ENCODE assay signal across 8 mouse cellular contexts in the genomic region with DNA sequence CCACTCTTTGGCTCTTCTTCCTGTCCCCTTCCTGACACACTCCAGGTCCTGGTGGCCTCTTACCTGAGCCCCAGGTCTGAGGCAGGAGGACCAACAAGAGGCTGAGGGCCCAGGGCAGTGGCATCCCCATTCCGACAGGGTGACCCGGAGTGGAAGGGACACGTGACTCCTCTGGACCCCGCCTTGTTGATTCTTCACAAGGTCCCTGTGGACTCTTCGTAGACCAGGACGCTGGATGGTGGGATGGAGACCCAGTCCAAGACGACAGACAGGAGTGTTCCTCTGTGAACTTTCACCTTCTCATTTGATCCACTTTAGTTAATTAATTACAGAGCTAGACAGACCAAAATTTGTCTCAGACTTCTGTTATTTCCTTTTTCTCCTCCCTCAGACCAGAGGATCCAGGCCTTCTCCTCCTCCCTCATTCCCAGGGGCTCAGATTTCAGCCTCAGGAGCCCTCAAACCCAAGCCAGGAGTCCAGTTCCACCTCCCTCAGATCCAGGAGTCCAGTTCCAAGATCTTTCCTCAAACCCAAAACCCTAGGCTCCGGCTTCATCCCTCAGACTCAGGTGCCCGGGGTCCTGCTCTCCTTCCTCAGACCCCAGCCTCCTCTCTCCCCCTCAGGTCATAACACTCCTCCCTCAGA. TPM values are rescaled to one million over a fixed set of nuclear protein-coding genes. Genes with fewer than 3 reads are reported as not detected.
DNase-seq lines count a peak whose midpoint lies in the region; ATAC-seq and TF ChIP-seq lines count a peak whose summit lies in the region.

No protein-coding gene starts in this region.

- peaks cover 14% of the 10 kb centered on the region for H3K4me1 ChIP-seq in liver, adult 2 months (ENCODE audit: control insufficient read depth, insufficient read depth, low read length)
- peaks cover 10% of the 10 kb centered on the region for H3K4me1 ChIP-seq in heart, embryonic 11.5 days (ENCODE audit: control insufficient read depth, insufficient read depth, low read length)
- peaks cover 23% of the 10 kb centered on the region for H3K4me1 ChIP-seq in kidney, postnatal 0 days (replicated peaks; ENCODE audit: insufficient read depth, low read length)
- no peaks in the 10 kb centered on the region for H3K4me1 ChIP-seq in neural tube, embryonic 14.5 days (ENCODE audit: control insufficient read depth, insufficient read depth, low read length)

- H3K79me2 ChIP-seq in liver, adult 2 months (ENCODE audit: control insufficient read depth, insufficient read depth, low read length): no peaks in the 10 kb centered on the region

- no peaks in the 10 kb centered on the region for H3K27me3 ChIP-seq in liver, adult 2 months (ENCODE audit: control insufficient read depth, insufficient read depth, low read length)
- H3K27me3 ChIP-seq in heart, embryonic 11.5 days (ENCODE audit: control insufficient read depth, insufficient read depth, low read length): no peaks in the 10 kb centered on the region
- no peaks in the 10 kb centered on the region for H3K27me3 ChIP-seq in kidney, postnatal 0 days (ENCODE audit: insufficient read depth, low read length)
- H3K27me3 ChIP-seq in neural tube, embryonic 14.5 days (ENCODE audit: control insufficient read depth, insufficient read depth, low read length): no peaks in the 10 kb centered on the region

- peak overlapping the region; percentile 95 for H3K27ac ChIP-seq in liver, adult 2 months (replicated peaks; ENCODE audit: insufficient read depth, low read depth, low read length)
- H3K27ac ChIP-seq in heart, embryonic 11.5 days (ENCODE audit: low read depth, low read length): peak overlapping the region; percentile 73
- peak overlapping the region; percentile 93 for H3K27ac ChIP-seq in kidney, postnatal 0 days
- no peak overlapping the region for H3K27ac ChIP-seq in neural tube, embryonic 14.5 days (ENCODE audit: low read depth, low read length)

- TF ChIP-seq CTCF in liver, adult 2 months (IDR thresholded peaks at IDR 0.05; ENCODE audit: low read depth, low read length): peak; percentile 22; the same call in 1 of the 2 replicates
- TF ChIP-seq CTCF in kidney, postnatal 0 days (IDR thresholded peaks at IDR 0.05; ENCODE audit: low read depth): no peak

- WGBS in liver, adult 2 months: 6% methylated on average over 9 of the region's 9 CpGs
- 74% methylated on average over 9 of the region's 9 CpGs for WGBS in heart, embryonic 11.5 days (ENCODE audit: insufficient replicate concordance)
- WGBS in kidney, postnatal 0 days: 18% methylated on average over 9 of the region's 9 CpGs
- WGBS in neural tube, embryonic 14.5 days: 84% methylated on average over 9 of the region's 9 CpGs

- DNase-seq in liver, adult 2 months (ENCODE audit: extremely low read depth, low read depth, low spot score): peak; percentile 82
- no peak for DNase-seq in liver
- DNase-seq in kidney, postnatal 0 days (ENCODE audit: low spot score): peak; percentile 65
- no peak for DNase-seq in frontal cortex, postnatal 25 days (ENCODE audit: low spot score in 2 of 2)
- DNase-seq in cerebellum, adult 9-10 months: no peak

- peak overlapping the region; percentile 69 for H3K4me3 ChIP-seq in liver, adult 2 months (ENCODE audit: insufficient read depth, low read depth, low read length)
- no peak overlapping the region for H3K4me3 ChIP-seq in heart, embryonic 11.5 days (ENCODE audit: low read depth, low read length)
- peak overlapping the region; percentile 47 for H3K4me3 ChIP-seq in kidney, postnatal 0 days (replicated peaks; ENCODE audit: low read depth, low read length)
- H3K4me3 ChIP-seq in neural tube, embryonic 14.5 days (ENCODE audit: low read depth, low read length): no peak overlapping the region; the same call in 1 of the 2 replicates

- H3K4me2 ChIP-seq in heart, embryonic 11.5 days: peak overlapping the region; percentile 36
- H3K4me2 ChIP-seq in kidney, postnatal 0 days (ENCODE audit: low read length): peak overlapping the region; percentile 68
- H3K4me2 ChIP-seq in neural tube, embryonic 14.5 days (ENCODE audit: low read depth, low read length): peak overlapping the region; percentile 29; the same call in 1 of the 2 replicates

- no peaks in the 10 kb centered on the region for H3K9me3 ChIP-seq in heart, embryonic 11.5 days (replicated peaks; ENCODE audit: control insufficient read depth, low read length)
- H3K9me3 ChIP-seq in kidney, postnatal 0 days (replicated peaks; ENCODE audit: low read length): no peaks in the 10 kb centered on the region
- no peaks in the 10 kb centered on the region for H3K9me3 ChIP-seq in neural tube, embryonic 14.5 days (ENCODE audit: control insufficient read depth, low read length)

- peak overlapping the region; percentile 84 for H3K9ac ChIP-seq in liver, adult 2 months (ENCODE audit: low read depth, low read length)
- peak overlapping the region; percentile 54 for H3K9ac ChIP-seq in heart, embryonic 11.5 days (ENCODE audit: low read depth, low read length)
- H3K9ac ChIP-seq in kidney, postnatal 0 days (ENCODE audit: low read depth, low read length): peak overlapping the region; percentile 14
- no peak overlapping the region for H3K9ac ChIP-seq in neural tube, embryonic 14.5 days (replicated peaks; ENCODE audit: low read depth, low read length)

- H3K36me3 ChIP-seq in liver, adult 2 months (ENCODE audit: control insufficient read depth, insufficient read depth, low read length): peaks cover 13% of the 10 kb centered on the region; the same call in 1 of the 2 replicates
- no peaks in the 10 kb centered on the region for H3K36me3 ChIP-seq in heart, embryonic 11.5 days (ENCODE audit: control insufficient read depth, insufficient read depth, low read length)
- no peaks in the 10 kb centered on the region for H3K36me3 ChIP-seq in kidney, postnatal 0 days (ENCODE audit: insufficient read depth, low read length)
- H3K36me3 ChIP-seq in neural tube, embryonic 14.5 days (ENCODE audit: control insufficient read depth, insufficient read depth, low read length): no peaks in the 10 kb centered on the region

- TF ChIP-seq POLR2A in liver, adult 2 months (IDR thresholded peaks at IDR 0.05; ENCODE audit: extremely low read depth, insufficient read depth, low read length): no peak

- no peak for ATAC-seq in heart, embryonic 11.5 days (replicated peaks; ENCODE audit: insufficient number of reproducible peaks, low FRiP score, low TSS enrichment)
- ATAC-seq in kidney, postnatal 0 days (replicated peaks; ENCODE audit: low FRiP score, low read depth): peak; percentile 64
- ATAC-seq in neural tube, embryonic 14.5 days (ENCODE audit: low read depth): no peak
- no peak for ATAC-seq in monocyte, adult 5-6 weeks (replicated peaks; ENCODE audit: insufficient number of reproducible peaks, low FRiP score, low TSS enrichment, poor library complexity, severe bottlenecking)

RNA-seq across cellular contexts. Expression of a gene that starts 0.6 kb away (rescaled TPM):
- total RNA-seq in liver, adult 2 months (2014; rRNA removed): 163 and 188 TPM in 2 replicates
- polyA plus RNA-seq in liver, adult 2 months (2012; rRNA removed): 170 and 193 TPM in 2 replicates
- 15.1 and 20.5 TPM in 2 replicates for polyA plus RNA-seq in heart, embryonic 11.5 days (2014; fragmentation: Nextera tagmentation; extraction: Ambion mirVana)
- polyA plus RNA-seq in kidney, postnatal 0 days (2015; fragmentation: Nextera tagmentation; extraction: Ambion mirVana): 134 and 145 TPM in 2 replicates
- polyA plus RNA-seq in neural tube, embryonic 14.5 days (2014; fragmentation: Nextera tagmentation; extraction: Ambion mirVana): 7.0 and 36.4 TPM in 2 replicates
- total RNA-seq in monocyte, adult 5-6 weeks (2017): 74.9 to 100 TPM (median 91.0 TPM) in 3 replicates

RNA-seq across cellular contexts. Expression of a gene that starts 11.0 kb away (rescaled TPM):
- 6.7 and 8.8 TPM in 2 replicates for total RNA-seq in liver, adult 2 months (2014; rRNA removed)
- polyA plus RNA-seq in liver, adult 2 months (2012; rRNA removed): 14.9 and 16.3 TPM in 2 replicates
- 339 and 341 TPM in 2 replicates for polyA plus RNA-seq in heart, embryonic 11.5 days (2014; fragmentation: Nextera tagmentation; extraction: Ambion mirVana)
- 215 and 228 TPM in 2 replicates for polyA plus RNA-seq in kidney, postnatal 0 days (2015; fragmentation: Nextera tagmentation; extraction: Ambion mirVana)
- polyA plus RNA-seq in neural tube, embryonic 14.5 days (2014; fragmentation: Nextera tagmentation; extraction: Ambion mirVana): 23.7 and 118 TPM in 2 replicates
- 6.2 to 20.1 TPM (median 15.3 TPM) in 3 replicates for total RNA-seq in monocyte, adult 5-6 weeks (2017)

RNA-seq across cellular contexts. Expression of a gene that starts 21.2 kb away (rescaled TPM):
- total RNA-seq in liver, adult 2 months (2014; rRNA removed): 355 and 400 TPM in 2 replicates
- polyA plus RNA-seq in liver, adult 2 months (2012; rRNA removed): 95.1 and 111 TPM in 2 replicates
- polyA plus RNA-seq in heart, embryonic 11.5 days (2014; fragmentation: Nextera tagmentation; extraction: Ambion mirVana): 1,168 and 1,305 TPM in 2 replicates
- 1,486 and 1,553 TPM in 2 replicates for polyA plus RNA-seq in kidney, postnatal 0 days (2015; fragmentation: Nextera tagmentation; extraction: Ambion mirVana)
- polyA plus RNA-seq in neural tube, embryonic 14.5 days (2014; fragmentation: Nextera tagmentation; extraction: Ambion mirVana): 781 and 868 TPM in 2 replicates
- total RNA-seq in monocyte, adult 5-6 weeks (2017): 1,164 to 1,516 TPM (median 1,507 TPM) in 3 replicates

RNA-seq across cellular contexts. Expression of a gene that starts 25.5 kb away (rescaled TPM):
- 1,440 and 1,681 TPM in 2 replicates for total RNA-seq in liver, adult 2 months (2014; rRNA removed)
- 488 and 544 TPM in 2 replicates for polyA plus RNA-seq in liver, adult 2 months (2012; rRNA removed)
- polyA plus RNA-seq in heart, embryonic 11.5 days (2014; fragmentation: Nextera tagmentation; extraction: Ambion mirVana): 981 and 1,056 TPM in 2 replicates
- polyA plus RNA-seq in kidney, postnatal 0 days (2015; fragmentation: Nextera tagmentation; extraction: Ambion mirVana): 1,804 and 1,959 TPM in 2 replicates
- polyA plus RNA-seq in neural tube, embryonic 14.5 days (2014; fragmentation: Nextera tagmentation; extraction: Ambion mirVana): 668 and 729 TPM in 2 replicates
- total RNA-seq in monocyte, adult 5-6 weeks (2017): 2,771 to 4,251 TPM (median 4,236 TPM) in 3 replicates

RNA-seq across cellular contexts. Expression of a gene that starts 33.0 kb away (rescaled TPM):
- 0.13 TPM in 1 of 2 replicates, not detected in the other for total RNA-seq in liver, adult 2 months (2014; rRNA removed)
- polyA plus RNA-seq in liver, adult 2 months (2012; rRNA removed): 0.98 TPM in 1 of 2 replicates, not detected in the other
- polyA plus RNA-seq in heart, embryonic 11.5 days (2014; fragmentation: Nextera tagmentation; extraction: Ambion mirVana): 0.21 TPM in 2 replicates
- polyA plus RNA-seq in kidney, postnatal 0 days (2015; fragmentation: Nextera tagmentation; extraction: Ambion mirVana): 0.83 and 1.3 TPM in 2 replicates
- 0.33 TPM in 1 of 2 replicates, not detected in the other for polyA plus RNA-seq in neural tube, embryonic 14.5 days (2014; fragmentation: Nextera tagmentation; extraction: Ambion mirVana)
- total RNA-seq in monocyte, adult 5-6 weeks (2017): 1.5 TPM in 1 of 3 replicates, not detected in the others

Comparison
In these comparisons a context has a peak if more than half of its experiments do, and no peak if none do; other contexts are left out.
1. DNase-seq: peak in liver, adult 2 months (single experiment) and kidney, postnatal 0 days (single experiment); none in liver (single experiment), frontal cortex, postnatal 25 days (0 of 2) and cerebellum, adult 9-10 months (single experiment).
2. H3K4me3 ChIP-seq: peak in liver, adult 2 months (single experiment) and kidney, postnatal 0 days (single experiment); none in heart, embryonic 11.5 days (single experiment) and neural tube, embryonic 14.5 days (single experiment).
3. Peak in every context shown above with its lines, with median percentiles within 50 percentile points of each other: H3K4me2 ChIP-seq.